Mouse (Mus musculus) embryonic facial prominence, embryonic 12.5 days (tissue): Measurements from ENCODE around the gene Sh3gl2. TPM values are rescaled to one million over a fixed set of nuclear protein-coding genes. Genes with fewer than 3 reads are reported as not detected.

ENCODE experiments used
- ATAC-seq: fragments of 200-750 bp; cut with Nextera tagmentation; 2 replicates; pipeline ENCODE4 v1.8.0; 2017; ENCODE audit not compliant: insufficient number of reproducible peaks, insufficient read depth, low FRiP score, low TSS enrichment
- H3K27ac ChIP-seq: fragments of 300-500 bp; sonication (generic); 2 replicates; pipeline ENCODE4 v1.5.1; 2016; ENCODE audit warnings: mild to moderate bottlenecking
- H3K27me3 ChIP-seq: fragments of 300-500 bp; sonication (generic); 2 replicates; pipeline ENCODE4 v1.6.1; 2016; ENCODE audit warnings: mild to moderate bottlenecking, moderate library complexity
- H3K36me3 ChIP-seq: fragments of 300-500 bp; sonication (generic); 2 replicates; pipeline ENCODE4 v1.6.1; 2016; ENCODE audit warnings: mild to moderate bottlenecking
- H3K4me1 ChIP-seq: fragments of 300-500 bp; sonication (generic); 2 replicates; pipeline ENCODE4 v1.6.1; 2016
- H3K4me2 ChIP-seq: fragments of 300-500 bp; sonication (generic); replicated peaks from 2 replicates; pipeline ENCODE4 v1.6.1; 2016; ENCODE audit warnings: mild to moderate bottlenecking, moderate library complexity
- H3K4me3 ChIP-seq: fragments of 300-500 bp; sonication (generic); 2 replicates; pipeline ENCODE4 v1.5.1; 2016; ENCODE audit warnings: mild to moderate bottlenecking
- H3K9ac ChIP-seq: fragments of 300-500 bp; sonication (generic); 2 replicates; pipeline ENCODE4 v1.6.1; 2016; ENCODE audit warnings: mild to moderate bottlenecking, moderate library complexity
- H3K9me3 ChIP-seq: fragments of 300-500 bp; sonication (generic); 2 replicates; pipeline ENCODE4 v1.6.1; 2016; ENCODE audit warnings: mild to moderate bottlenecking, moderate library complexity
- WGBS: fragments of 180-500 bp; shearing (Covaris S2); methylation state at CpG from one replicate; pipeline ENCODE4 v1.1.7; 2016; 5-methylcytosine and 5-hydroxymethylcytosine counted together
- polyA plus RNA-seq: library from polyadenylated mRNA; unstranded; fragments of >200 nt; fragmentation: Nextera tagmentation; extraction: Ambion mirVana; gene quantifications from 2 replicates; pipeline ENCODE4 v1.2.1, GENCODE M21; 2016

The Sh3gl2 gene
- polyA plus RNA-seq, 1 experiment from 2014 or later, result 5.5 TPM

- ATAC-seq, result no peak
- 52% methylated on average over 3 of the region's 3 CpGs for WGBS
- no peaks in the 10 kb centered on the region for H3K36me3 ChIP-seq
- no peak overlapping the region for H3K4me3 ChIP-seq
- H3K4me2 ChIP-seq, result no peak overlapping the region
- H3K27ac ChIP-seq, result no peak overlapping the region
- H3K9ac ChIP-seq, result no peak overlapping the region
- no peaks in the 10 kb centered on the region for H3K9me3 ChIP-seq
- H3K4me1 ChIP-seq, result 0 out of 2 replicates have a peak, but pooled peaks cover 15% of the 10 kb centered on the region
- H3K27me3 ChIP-seq, result no peaks in the 10 kb centered on the region
These were observed 233.9 kb downstream of the Sh3gl2 start for GRCm38 (mm10) chr4:85438813-85439212.

- Histone ChIP-seq H3K9ac (no peak overlapping the region), H3K27me3 (no peaks in the 10 kb centered on the region), H3K4me1 (no peaks in the 10 kb centered on the region), H3K27ac (no peak overlapping the region), H3K9me3 (no peaks in the 10 kb centered on the region), H3K4me3 (no peak overlapping the region), H3K4me2 (no peak overlapping the region), H3K36me3 (no peaks in the 10 kb centered on the region)
- ATAC-seq, result no peak
- WGBS, result 93% methylated on average over 6 of the region's 6 CpGs
These were observed 278.7 kb downstream of the Sh3gl2 start for GRCm38 (mm10) chr4:85483586-85483985.

- no peaks in the 10 kb centered on the region for H3K27me3 ChIP-seq
- 78% methylated on average over 10 of the region's 10 CpGs for WGBS
- no peak overlapping the region for H3K27ac ChIP-seq
- H3K4me1 ChIP-seq, result no peaks in the 10 kb centered on the region
- H3K9me3 ChIP-seq, result no peaks in the 10 kb centered on the region
- H3K9ac ChIP-seq, result no peak overlapping the region
- H3K36me3 ChIP-seq, result no peaks in the 10 kb centered on the region
- H3K4me3 ChIP-seq, result no peak overlapping the region
- H3K4me2 ChIP-seq, result no peak overlapping the region
- ATAC-seq, result no peak
These were observed 281.5 kb downstream of the Sh3gl2 start for GRCm38 (mm10) chr4:85486316-85486946.

- Histone ChIP-seq H3K4me3 (no peak overlapping the region), H3K27me3 (no peaks in the 10 kb centered on the region), H3K9me3 (no peaks in the 10 kb centered on the region), H3K9ac (no peak overlapping the region), H3K27ac (no peak overlapping the region), H3K36me3 (no peaks in the 10 kb centered on the region), H3K4me1 (no peaks in the 10 kb centered on the region), H3K4me2 (no peak overlapping the region)
- WGBS, result 77% methylated on average over 3 of the region's 3 CpGs
- ATAC-seq, result no peak
These were observed 300.8 kb downstream of the Sh3gl2 start for GRCm38 (mm10) chr4:85505718-85506117.

GRCm38 (mm10) chr4:85506976-85507375 is 302.1 kb downstream of the Sh3gl2 start:
- Histone ChIP-seq H3K4me3 (no peak overlapping the region), H3K27me3 (no peaks in the 10 kb centered on the region), H3K9me3 (no peaks in the 10 kb centered on the region), H3K4me2 (no peak overlapping the region), H3K27ac (no peak overlapping the region), H3K4me1 (no peaks in the 10 kb centered on the region), H3K9ac (no peak overlapping the region), H3K36me3 (no peaks in the 10 kb centered on the region)
- WGBS, result 61% methylated on average over 2 of the region's 2 CpGs
- ATAC-seq, result no peak

GRCm38 (mm10) chr4:85507491-85507890 is 302.6 kb downstream of the Sh3gl2 start:
- no peak for ATAC-seq
- Histone ChIP-seq H3K4me3 (no peak overlapping the region), H3K9ac (no peak overlapping the region), H3K4me2 (no peak overlapping the region), H3K4me1 (no peaks in the 10 kb centered on the region), H3K27ac (no peak overlapping the region), H3K9me3 (no peaks in the 10 kb centered on the region), H3K27me3 (peaks cover 2% of the 10 kb centered on the region; the same call in 1 of the 2 replicates), H3K36me3 (no peaks in the 10 kb centered on the region)
- WGBS, result 49% methylated on average over 5 of the region's 5 CpGs

- peaks cover 19% of the 10 kb centered on the region for H3K27me3 ChIP-seq
- no peak overlapping the region for H3K9ac ChIP-seq
- ATAC-seq, result no peak
- no peaks in the 10 kb centered on the region for H3K36me3 ChIP-seq
- no peak overlapping the region for H3K4me3 ChIP-seq
- no peak overlapping the region for H3K27ac ChIP-seq
- H3K4me1 ChIP-seq, result peaks cover 9% of the 10 kb centered on the region
- H3K4me2 ChIP-seq, result peak overlapping the region; percentile 91; the same call in 1 of the 2 replicates
- WGBS, result 50% methylated on average over 7 of the region's 7 CpGs
- H3K9me3 ChIP-seq, result no peaks in the 10 kb centered on the region
These were observed 308.4 kb downstream of the Sh3gl2 start for GRCm38 (mm10) chr4:85513288-85513687.

GRCm38 (mm10) chr4:85513792-85514191 is 308.9 kb downstream of the Sh3gl2 start, which contains the start of gene Adamtsl1:
TSS of gene Adamtsl1 (plus strand) at chr4:85514172.
- H3K4me3 ChIP-seq, result peak within 1 kb of the TSS; percentile 55

GRCm38 (mm10) chr4:85514205-85514681 is 309.3 kb downstream of the Sh3gl2 start:
- H3K27ac ChIP-seq, result no peak overlapping the region
- peak; percentile 84 for ATAC-seq

More at GRCm38 (mm10) chr4:85513792-85514191, 308.9 kb downstream of the Sh3gl2 start, which contains the start of gene Adamtsl1:
- Histone ChIP-seq H3K4me1 (peaks cover 9% of the 10 kb centered on the region), H3K27me3 (peaks cover 19% of the 10 kb centered on the region), H3K9ac (peak within 1 kb of the TSS; percentile 47), H3K27ac (no peak within 1 kb of the TSS), H3K9me3 (no peaks in the 10 kb centered on the region), H3K4me2 (peak within 1 kb of the TSS; percentile 91), H3K36me3 (no peaks in the 10 kb centered on the region)
- 0 out of 2 replicates have a peak, but pooled peaks have one; percentile 30 for ATAC-seq
- WGBS, result 3% methylated on average over 9 of the region's 9 CpGs

GRCm38 (mm10) chr4:85526966-85527566 is 322.1 kb downstream of the Sh3gl2 start:
- Histone ChIP-seq H3K27ac (peak overlapping the region; percentile 23; the same call in 1 of the 2 replicates), H3K4me1 (peaks cover 8% of the 10 kb centered on the region; the same call in 1 of the 2 replicates), H3K9ac (no peak overlapping the region), H3K36me3 (no peaks in the 10 kb centered on the region), H3K27me3 (no peaks in the 10 kb centered on the region), H3K9me3 (no peaks in the 10 kb centered on the region), H3K4me3 (no peak overlapping the region), H3K4me2 (0 out of 2 replicates have a peak overlapping the region, but pooled peaks have one; percentile 17)
- ATAC-seq, result peak; percentile 80; the same call in 1 of the 2 replicates
- 28% methylated on average over 7 of the region's 7 CpGs for WGBS

More at GRCm38 (mm10) chr4:85514205-85514681, 309.3 kb downstream of the Sh3gl2 start:
- peaks cover 19% of the 10 kb centered on the region for H3K27me3 ChIP-seq
- WGBS, result under 1% methylated on average over 33 of the region's 33 CpGs
- peak overlapping the region; percentile 91 for H3K4me2 ChIP-seq
- H3K9me3 ChIP-seq, result no peaks in the 10 kb centered on the region
- peak overlapping the region; percentile 55 for H3K4me3 ChIP-seq
- H3K36me3 ChIP-seq, result no peaks in the 10 kb centered on the region
- peaks cover 9% of the 10 kb centered on the region for H3K4me1 ChIP-seq
- H3K9ac ChIP-seq, result peak overlapping the region; percentile 47

- peaks cover 8% of the 10 kb centered on the region; the same call in 1 of the 2 replicates for H3K4me1 ChIP-seq
- no peak overlapping the region for H3K27ac ChIP-seq
- no peaks in the 10 kb centered on the region for H3K9me3 ChIP-seq
- no peak for ATAC-seq
- 83% methylated on average over 1 of the region's 1 CpGs for WGBS
- no peaks in the 10 kb centered on the region for H3K36me3 ChIP-seq
- H3K4me2 ChIP-seq, result no peak overlapping the region
- no peak overlapping the region for H3K9ac ChIP-seq
- no peak overlapping the region for H3K4me3 ChIP-seq
- no peaks in the 10 kb centered on the region for H3K27me3 ChIP-seq
These were observed 324.9 kb downstream of the Sh3gl2 start for GRCm38 (mm10) chr4:85529852-85530251.

- Histone ChIP-seq H3K4me1 (no peaks in the 10 kb centered on the region; the same call in 1 of the 2 replicates), H3K4me3 (no peak overlapping the region), H3K27ac (no peak overlapping the region), H3K4me2 (no peak overlapping the region), H3K9ac (no peak overlapping the region), H3K27me3 (no peaks in the 10 kb centered on the region), H3K36me3 (no peaks in the 10 kb centered on the region), H3K9me3 (no peaks in the 10 kb centered on the region)
- 39% methylated on average over 5 of the region's 5 CpGs for WGBS
- no peak for ATAC-seq
These were observed 334.8 kb downstream of the Sh3gl2 start for GRCm38 (mm10) chr4:85539677-85540076.
